Mouse (Mus musculus) activated CD4-positive, CD25-positive, alpha-beta regulatory T cell, adult 9 weeks (primary cell): Measurements from ENCODE around the gene Cops4. TPM values are rescaled to one million over a fixed set of nuclear protein-coding genes. Genes with fewer than 3 reads are reported as not detected.

Source experiments
- polyA plus RNA-seq: library from polyadenylated mRNA; unstranded; fragments of 100-300 nt; shearing (Covaris generic); gene quantifications from one replicate; pipeline ENCODE4 v1.2.1, GENCODE M21; 2017

The Cops4 gene
- 117 TPM for polyA plus RNA-seq

GRCm38 (mm10) chr5:100518049-100519026 is at the start of gene Cops4:
TSS of gene Cops4 (plus strand) at chr5:100518309.

GRCm38 (mm10) chr5:100500458-100500961 is 17.6 kb upstream of the Cops4 start, which contains the start of gene Lin54:
TSS of gene Lin54 (minus strand) at chr5:100500639.

GRCm38 (mm10) chr5:100572069-100572468 is 54.0 kb downstream of the Cops4 start, which contains the start of gene Plac8:
TSS of gene Plac8 (minus strand) at chr5:100572245.

Other genes starting within 250 kb of the Cops4 start
- gene Sec31a, start 102.1 kb upstream of the Cops4 start, polyA plus RNA-seq, result 92.8 TPM
- 11.6 TPM for gene Lin54, start 17.7 kb upstream of the Cops4 start, polyA plus RNA-seq
- gene Plac8, start 53.9 kb downstream of the Cops4 start, polyA plus RNA-seq, result 39.6 TPM
- 5.3 TPM for gene Coq2, start 156.8 kb downstream of the Cops4 start, polyA plus RNA-seq
- gene Hpse, start 201.4 kb downstream of the Cops4 start, polyA plus RNA-seq, result 1.1 TPM